Mouse (Mus musculus) ES-Bruce4 (cell line): Measurements from ENCODE around the gene Dnhd1. TPM values are rescaled to one million over a fixed set of nuclear protein-coding genes. Genes with fewer than 3 reads are reported as not detected.
"Not testable (repeated sequence)": the region's sequence is repeated elsewhere in the genome, so short reads cannot be mapped to it uniquely, and the experiment has no call there.

Source experiments
- H3K27ac ChIP-seq: 2 replicates; pipeline ENCODE4 v1.5.1; 2012; ENCODE audit warnings: low read length, inconsistent platforms; ENCODE audit not compliant: insufficient read depth
- H3K27me3 ChIP-seq: 2 replicates; pipeline ENCODE4 v1.6.1; 2012; ENCODE audit warnings: mild to moderate bottlenecking, low read length, inconsistent platforms; ENCODE audit not compliant: control insufficient read depth, poor library complexity, insufficient read depth, severe bottlenecking
- H3K36me3 ChIP-seq: 2 replicates; pipeline ENCODE4 v1.6.1; 2012; ENCODE audit warnings: inconsistent platforms, mild to moderate bottlenecking, low read length, moderate library complexity; ENCODE audit not compliant: control insufficient read depth, poor library complexity, insufficient read depth, severe bottlenecking
- H3K4me1 ChIP-seq: one replicate; pipeline ENCODE4 v1.8.1; 2011; ENCODE audit warnings: low read length; ENCODE audit not compliant: control insufficient read depth, insufficient read depth
- H3K4me3 ChIP-seq: 2 replicates; pipeline ENCODE4 v1.5.1; 2011; ENCODE audit warnings: low read depth, mild to moderate bottlenecking, low read length
- H3K9ac ChIP-seq: 2 replicates; pipeline ENCODE4 v1.6.1; 2012; ENCODE audit warnings: low read depth, mild to moderate bottlenecking, inconsistent platforms; ENCODE audit not compliant: poor library complexity, severe bottlenecking
- H3K9me3 ChIP-seq: replicated peaks from 2 replicates; pipeline ENCODE4 v1.6.1; 2012; ENCODE audit warnings: mild to moderate bottlenecking, low read length, inconsistent platforms; ENCODE audit not compliant: control insufficient read depth, poor library complexity, insufficient read depth, severe bottlenecking
- CTCF ChIP-seq: IDR thresholded peaks from one replicate; pipeline ENCODE4 v1.8.1; 2011; ENCODE audit warnings: low read depth, low read length
- EP300 ChIP-seq: IDR thresholded peaks from 2 replicates; pipeline ENCODE4 v1.6.1; 2011; ENCODE audit warnings: low read depth, low read length; ENCODE audit not compliant: insufficient read depth
- POLR2A ChIP-seq: IDR thresholded peaks from one replicate; pipeline ENCODE4 v1.8.1; 2011; ENCODE audit warnings: low read length; ENCODE audit not compliant: insufficient read depth
- polyA plus RNA-seq: library from polyadenylated mRNA; stranded (reverse); fragments of >200 nt; gene quantifications from 2 replicates; pipeline ENCODE4 v1.2.4, GENCODE M21; 2011; ENCODE audit warnings: low read depth; ENCODE audit not compliant: missing spikeins, insufficient read depth, insufficient read length

The Dnhd1 gene
- polyA plus RNA-seq, 1 experiment = 1.7 TPM

DNA sequence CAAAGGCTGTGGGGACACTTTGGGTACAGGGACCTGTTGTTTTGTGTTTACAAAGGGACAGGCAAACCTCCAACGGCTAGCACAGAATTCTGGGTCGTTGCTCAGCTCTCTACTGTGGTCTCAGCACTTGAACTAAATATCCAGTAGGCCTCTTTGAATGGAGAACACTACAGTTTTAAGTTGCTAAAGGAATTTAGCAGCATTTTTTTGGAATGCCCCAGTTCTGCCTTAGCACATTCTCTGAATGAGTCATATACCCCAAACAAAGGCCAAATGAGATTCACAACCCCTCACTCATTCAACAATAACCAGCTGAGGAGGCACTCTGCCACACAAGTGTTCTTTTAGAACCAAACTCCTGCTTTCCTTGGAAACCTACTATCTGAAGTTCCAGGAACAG lies 71.3 kb downstream of the Dnhd1 start:
- Histone ChIP-seq H3K9ac (no peak overlapping the region), H3K4me1 (no peaks in the 10 kb centered on the region), H3K27ac (no peak overlapping the region), H3K27me3 (no peaks in the 10 kb centered on the region), H3K9me3 (no peaks in the 10 kb centered on the region), H3K36me3 (no peaks in the 10 kb centered on the region), H3K4me3 (no peak overlapping the region)
- TF ChIP-seq EP300 (no peak), POLR2A (no peak), CTCF (no peak)

DNA sequence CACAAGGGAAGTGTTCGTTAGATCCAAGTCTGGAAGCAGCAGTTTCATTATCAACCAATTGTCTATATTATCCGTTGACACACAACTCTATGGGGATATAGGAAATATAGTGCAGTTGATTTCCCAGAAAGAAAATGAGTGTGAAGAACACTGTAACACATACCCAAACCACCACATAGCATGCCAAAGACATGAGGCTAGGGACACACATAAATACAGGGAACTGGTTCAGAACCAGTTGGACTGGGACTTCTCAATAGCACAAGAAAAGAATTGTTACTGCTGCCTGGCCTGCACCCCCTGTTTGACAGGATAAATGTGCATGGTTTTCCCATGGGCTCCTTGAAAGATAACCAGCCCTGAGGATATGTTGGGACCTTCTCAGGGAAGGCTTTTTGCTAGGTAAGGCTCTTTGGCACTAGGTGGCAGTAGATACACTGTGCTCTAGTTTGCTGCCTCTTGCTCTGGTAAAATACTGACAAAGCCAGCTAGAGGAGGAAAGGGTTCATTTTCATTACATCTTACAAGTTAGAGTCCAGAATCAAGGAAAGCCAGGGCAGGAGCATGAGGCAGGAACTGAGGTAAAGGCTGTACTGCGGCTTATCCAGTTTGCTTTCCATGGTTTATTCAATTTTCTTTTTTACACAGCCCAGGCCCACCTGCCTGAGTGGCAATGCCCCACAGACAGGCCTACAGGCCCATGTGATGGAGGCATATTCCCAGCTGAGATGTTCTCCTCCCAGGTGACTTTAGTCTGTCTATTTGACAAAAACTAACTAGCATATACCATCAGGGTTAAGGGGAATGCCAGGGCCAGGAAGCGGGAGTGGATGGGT lies 75.7 kb downstream of the Dnhd1 start:
- no peak overlapping the region for H3K4me3 ChIP-seq
- H3K9me3 ChIP-seq = no peaks in the 10 kb centered on the region
- no peaks in the 10 kb centered on the region for H3K4me1 ChIP-seq
- H3K9ac ChIP-seq = no peak overlapping the region
- no peaks in the 10 kb centered on the region for H3K27me3 ChIP-seq
- H3K36me3 ChIP-seq = peaks cover 8% of the 10 kb centered on the region
- TF ChIP-seq POLR2A = no peak
- no peak for TF ChIP-seq EP300
- TF ChIP-seq CTCF = no peak
- no peak overlapping the region for H3K27ac ChIP-seq

DNA sequence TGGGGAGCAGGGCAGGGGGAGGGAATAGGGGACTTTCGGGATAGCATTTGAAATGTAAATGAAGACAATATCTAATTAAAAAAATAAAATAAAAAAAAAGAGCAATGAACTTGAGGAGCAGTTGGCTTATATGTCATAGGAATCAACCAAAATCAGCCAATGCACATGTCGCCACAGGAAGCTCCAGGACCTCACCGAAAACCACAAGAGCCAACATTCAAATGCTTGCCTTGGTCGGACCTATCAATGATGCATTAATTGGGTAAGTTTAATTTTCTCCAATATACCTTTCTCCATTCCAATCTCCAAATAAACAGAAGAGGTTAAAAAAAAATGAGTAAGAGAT lies 76.3 kb downstream of the Dnhd1 start:
- no peak overlapping the region for H3K9ac ChIP-seq
- H3K27me3 ChIP-seq = no peaks in the 10 kb centered on the region
- no peak overlapping the region for H3K27ac ChIP-seq
- TF ChIP-seq EP300 (no peak), CTCF (no peak), POLR2A (no peak)
- H3K4me1 ChIP-seq = no peaks in the 10 kb centered on the region
- no peak overlapping the region for H3K4me3 ChIP-seq
- peaks cover 12% of the 10 kb centered on the region for H3K36me3 ChIP-seq
- no peaks in the 10 kb centered on the region for H3K9me3 ChIP-seq

DNA sequence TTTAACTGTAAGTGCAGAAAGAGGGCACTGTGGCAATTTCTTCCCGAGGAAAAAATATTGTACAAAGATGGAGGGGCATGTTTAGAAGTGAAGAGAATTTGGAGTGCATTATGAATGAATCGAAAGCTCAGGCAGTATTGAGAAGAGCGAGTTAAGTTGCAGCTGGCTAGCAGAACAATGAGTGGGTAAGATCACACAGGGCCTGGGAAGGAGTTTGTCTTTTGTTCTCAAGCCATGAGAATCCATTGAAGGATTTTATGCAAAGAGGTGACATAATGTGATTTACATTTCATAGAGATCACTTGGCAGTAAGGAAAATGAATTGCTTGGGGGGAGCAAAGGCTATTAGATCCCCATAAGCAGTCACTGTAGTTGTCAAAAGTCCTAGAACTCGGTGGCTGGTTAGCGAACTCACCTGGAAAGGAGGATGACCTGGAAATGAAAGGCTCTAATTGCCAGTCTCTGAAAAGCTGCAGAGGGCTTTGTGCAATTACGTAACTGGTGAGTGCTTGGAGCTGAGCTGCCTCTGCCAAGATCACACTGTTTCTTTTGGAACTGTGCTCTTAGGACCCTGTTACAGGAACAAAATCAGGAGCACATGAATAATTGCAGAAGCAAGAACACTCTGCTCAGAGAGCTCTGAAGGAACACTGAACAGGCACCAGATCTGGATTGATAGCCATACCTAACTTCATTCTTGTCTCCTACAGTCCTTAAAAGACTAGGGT lies 78.2 kb downstream of the Dnhd1 start:
- TF ChIP-seq EP300 (no peak), POLR2A (no peak), CTCF (no peak)
- no peaks in the 10 kb centered on the region for H3K27me3 ChIP-seq
- H3K36me3 ChIP-seq = peaks cover 31% of the 10 kb centered on the region
- H3K4me3 ChIP-seq = no peak overlapping the region
- H3K4me1 ChIP-seq = no peaks in the 10 kb centered on the region
- H3K9me3 ChIP-seq = no peaks in the 10 kb centered on the region
- H3K9ac ChIP-seq = no peak overlapping the region
- no peak overlapping the region for H3K27ac ChIP-seq

DNA sequence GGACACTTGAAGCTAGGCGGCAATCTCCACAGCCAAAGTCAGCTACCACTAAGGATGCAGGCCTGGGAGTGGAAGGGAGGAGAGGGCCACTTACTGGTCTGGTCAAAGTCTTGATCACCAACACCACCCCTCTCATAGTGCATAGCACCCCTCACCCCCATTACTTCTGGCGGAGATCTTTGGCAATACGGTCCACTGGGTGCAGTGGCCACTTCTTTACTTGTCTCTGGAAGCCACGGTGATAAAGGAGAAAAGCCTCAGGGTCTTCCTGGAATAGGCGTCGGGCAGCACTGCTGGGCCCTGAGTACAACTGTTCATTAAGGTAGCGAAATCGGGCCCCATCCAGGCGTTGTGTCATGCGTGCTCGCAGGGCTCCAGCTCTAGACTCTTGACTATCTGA lies 83.2 kb downstream of the Dnhd1 start:
- no peaks in the 10 kb centered on the region for H3K27me3 ChIP-seq
- H3K27ac ChIP-seq = no peak overlapping the region
- H3K36me3 ChIP-seq = peaks cover 42% of the 10 kb centered on the region
- H3K9ac ChIP-seq = no peak overlapping the region
- TF ChIP-seq CTCF (no peak), EP300 (no peak), POLR2A (no peak)
- H3K4me3 ChIP-seq = no peak overlapping the region
- H3K9me3 ChIP-seq = no peaks in the 10 kb centered on the region
- no peaks in the 10 kb centered on the region for H3K4me1 ChIP-seq

DNA sequence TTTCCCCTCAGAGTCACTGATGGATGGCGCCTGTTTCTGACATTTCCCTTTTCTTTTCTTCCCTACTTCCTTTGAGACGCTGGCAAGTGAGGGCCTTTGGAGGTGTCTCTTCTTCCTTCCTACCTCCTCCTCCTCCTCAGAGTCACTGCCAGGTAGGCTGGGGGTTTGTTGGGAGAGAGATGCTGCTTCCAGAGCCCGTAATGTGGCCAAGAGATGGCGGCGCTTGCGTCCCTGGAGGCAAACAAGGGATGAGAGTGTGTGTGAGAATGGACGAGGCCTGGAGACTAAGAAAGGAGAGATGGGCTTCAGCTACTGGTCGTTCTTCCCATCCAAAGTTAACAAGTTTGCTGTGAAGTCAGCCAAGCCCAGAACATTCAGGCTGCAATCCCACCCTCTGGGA lies 84.2 kb downstream of the Dnhd1 start:
- Histone ChIP-seq H3K4me3 (no peak overlapping the region), H3K27me3 (no peaks in the 10 kb centered on the region), H3K4me1 (no peaks in the 10 kb centered on the region), H3K27ac (no peak overlapping the region), H3K36me3 (peaks cover 37% of the 10 kb centered on the region), H3K9ac (peak overlapping the region; percentile 95; the same call in 1 of the 2 replicates), H3K9me3 (no peaks in the 10 kb centered on the region)
- TF ChIP-seq EP300 (no peak), POLR2A (no peak), CTCF (no peak)

DNA sequence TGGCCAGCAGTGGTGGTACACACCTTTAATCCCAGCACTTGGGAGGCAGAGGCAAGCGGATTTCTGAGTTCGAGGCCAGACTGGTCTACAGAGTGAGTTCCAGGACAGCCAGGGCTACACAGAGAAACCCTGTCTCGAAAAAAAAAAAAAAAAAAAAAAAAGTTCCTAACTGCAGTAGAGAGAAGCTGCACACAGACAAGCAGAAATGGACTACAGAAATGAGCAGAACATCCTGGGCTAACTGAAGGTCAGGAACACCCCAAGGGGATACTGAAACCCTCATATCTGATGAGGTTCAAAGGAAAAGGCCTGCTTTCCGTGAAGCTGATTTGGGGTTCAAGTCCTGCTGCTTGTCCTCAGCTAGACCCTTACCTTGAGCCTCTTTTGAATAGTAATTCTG lies 84.8 kb downstream of the Dnhd1 start:
- not testable (repeated sequence) for H3K9me3 ChIP-seq, H3K4me1 ChIP-seq, H3K27ac ChIP-seq, H3K27me3 ChIP-seq
- Histone ChIP-seq H3K9ac (peak overlapping the region; percentile 95), H3K36me3 (peaks cover 35% of the 10 kb centered on the region), H3K4me3 (peak overlapping the region; percentile 75)
